Mouse (Mus musculus) C2C12 (cell line): ENCODE results near the gene Ddx39.

Source experiments
- CEBPB ChIP-seq: IDR thresholded peaks from one replicate; pipeline ENCODE4 v1.6.1; 2011; ENCODE audit warnings: low read depth, mild to moderate bottlenecking, control low read depth, moderate library complexity
- CTCF ChIP-seq: IDR thresholded peaks from one replicate; pipeline ENCODE4 v1.5.1; 2011; ENCODE audit not compliant: control insufficient read depth, insufficient read depth, insufficient read length
- FOSL1 ChIP-seq: IDR thresholded peaks from one replicate; pipeline ENCODE4 v1.8.0; 2011; ENCODE audit warnings: mild to moderate bottlenecking, low read length; ENCODE audit not compliant: poor library complexity, insufficient read depth, severe bottlenecking
- MAX ChIP-seq: IDR thresholded peaks from one replicate; pipeline ENCODE4 v1.6.1; 2011; ENCODE audit warnings: mild to moderate bottlenecking, control low read depth
- MYOG ChIP-seq: IDR thresholded peaks from one replicate; pipeline ENCODE4 v1.6.1; 2011; ENCODE audit not compliant: control insufficient read depth, insufficient read length; ENCODE audit errors: extremely low read depth

- TF ChIP-seq CTCF (no peak), MYOG (no peak), MAX (no peak), FOSL1 (no peak), CEBPB (no peak)
These were observed 21.7 kb downstream of the Ddx39 start for GRCm38 (mm10) chr8:83736681-83737080.
